Mouse (Mus musculus) CH12.LX (cell line): ENCODE measurements at regions not wholly inside any gene's neighbourhood (a gene's known extent, or its start where the extent isn't known, plus 50 kb on each side); places are given as distances from the start of the nearest gene placed in this dataset.

Experiments used
- DNase-seq: peaks from one replicate; pipeline ENCODE4 v3.0.0-alpha.2; 2013; ENCODE audit errors: extremely low read depth
- H3K27ac ChIP-seq: 2 replicates; pipeline ENCODE4 v1.5.1; 2012; ENCODE audit warnings: low read depth, mild to moderate bottlenecking, control low read depth, moderate library complexity; ENCODE audit not compliant: insufficient read depth
- H3K27me3 ChIP-seq: replicated peaks from 2 replicates; pipeline ENCODE3; 2012; ENCODE audit warnings: inconsistent platforms
- H3K36me3 ChIP-seq, 2 experiments: replicated peaks in 1 of 2; 2 replicates each; pipeline versions ENCODE3 to v1.6.1; 2012; ENCODE audit warnings: inconsistent platforms in 1 of 2, low read length in 1 of 2, mild to moderate bottlenecking in 1 of 2, mixed read lengths in 1 of 2, moderate library complexity in 1 of 2; ENCODE audit not compliant: control insufficient read depth in 1 of 2, insufficient read depth in 1 of 2
- H3K4me1 ChIP-seq, 2 experiments: 2 replicates each; pipeline ENCODE4 v1.6.1; 2012; ENCODE audit warnings: inconsistent platforms in 1 of 2, moderate library complexity in 1 of 2; ENCODE audit not compliant: insufficient read depth in 2 of 2, control insufficient read depth in 1 of 2
- H3K4me2 ChIP-seq: 2 replicates; pipeline ENCODE4 v1.6.1; 2012; ENCODE audit warnings: low read depth, mild to moderate bottlenecking, control low read depth; ENCODE audit not compliant: poor library complexity, insufficient read depth, severe bottlenecking
- H3K4me3 ChIP-seq, 3 experiments: fragments of 150-350 bp in 1 of 3; sonication (generic) in 1 of 3; replicated peaks in 1 of 3; 2 replicates each; pipeline versions ENCODE3 to v1.5.1; 2011 to 2012; ENCODE audit warnings: low read depth in 2 of 3, low read length in 2 of 3, mild to moderate bottlenecking in 2 of 3, moderate library complexity in 2 of 3, control low read depth in 1 of 3, improper control_type of control experiment in 1 of 3, inconsistent platforms in 1 of 3, mixed read lengths in 1 of 3; ENCODE audit not compliant: poor library complexity in 1 of 3
- H3K79me2 ChIP-seq: replicated peaks from 2 replicates; pipeline ENCODE4 v1.6.1; 2012; ENCODE audit warnings: mild to moderate bottlenecking, moderate library complexity; ENCODE audit not compliant: control insufficient read depth, poor library complexity, insufficient read depth, severe bottlenecking; ENCODE audit errors: extremely low read depth
- H3K9ac ChIP-seq: 2 replicates; pipeline ENCODE4 v1.6.1; 2012; ENCODE audit warnings: low read depth, mild to moderate bottlenecking, control low read depth, moderate library complexity; ENCODE audit not compliant: insufficient read depth
- H3K9me3 ChIP-seq: replicated peaks from 2 replicates; pipeline ENCODE3; 2012; ENCODE audit warnings: low read length, inconsistent platforms, mixed read lengths
- BHLHE40 ChIP-seq: IDR thresholded peaks from 2 replicates; pipeline ENCODE4 v1.6.1; 2011; ENCODE audit warnings: mild to moderate bottlenecking, low read depth, low read length, improper control_type of control experiment
- CHD2 ChIP-seq: IDR thresholded peaks from 2 replicates; pipeline ENCODE4 v1.6.1; 2011; ENCODE audit warnings: low read length, improper control_type of control experiment
- CTCF ChIP-seq, 2 experiments: IDR thresholded peaks in 1 of 2; conservative IDR thresholded peaks in 1 of 2; 2 replicates each; pipeline ENCODE4 v1.5.1; 2011 to 2012; ENCODE audit warnings: low read depth in 2 of 2, low read length in 2 of 2, improper control_type of control experiment in 1 of 2, inconsistent platforms in 1 of 2, mild to moderate bottlenecking in 1 of 2, moderate library complexity in 1 of 2
- ELF1 ChIP-seq: IDR thresholded peaks from 2 replicates; pipeline ENCODE4 v1.6.1; 2014; ENCODE audit warnings: low read depth, mild to moderate bottlenecking, inconsistent platforms, low read length, improper control_type of control experiment
- GABPA ChIP-seq: IDR thresholded peaks from 2 replicates; pipeline ENCODE4 v1.6.1; 2012; ENCODE audit warnings: low read depth, low read length, improper control_type of control experiment, inconsistent platforms; ENCODE audit not compliant: insufficient replicate concordance
- IRF4 ChIP-seq: IDR thresholded peaks from 2 replicates; pipeline ENCODE4 v1.6.1; 2014; ENCODE audit warnings: low read depth, mild to moderate bottlenecking, inconsistent platforms, low read length, improper control_type of control experiment
- KAT2A ChIP-seq: IDR thresholded peaks from 2 replicates; pipeline ENCODE4 v1.6.1; 2012; ENCODE audit warnings: low read length, improper control_type of control experiment, inconsistent platforms; ENCODE audit not compliant: insufficient replicate concordance
- MAX ChIP-seq: IDR thresholded peaks from 2 replicates; pipeline ENCODE4 v1.6.1; 2011; ENCODE audit warnings: low read length, improper control_type of control experiment
- MAZ ChIP-seq: IDR thresholded peaks from 2 replicates; pipeline ENCODE4 v1.6.1; 2012; ENCODE audit warnings: low read depth, mild to moderate bottlenecking, inconsistent platforms, low read length, improper control_type of control experiment, moderate library complexity
- MXI1 ChIP-seq: IDR thresholded peaks from 2 replicates; pipeline ENCODE4 v1.6.1; 2011; ENCODE audit warnings: mild to moderate bottlenecking, low read depth, low read length, improper control_type of control experiment
- PAX5 ChIP-seq: IDR thresholded peaks from 2 replicates; pipeline ENCODE4 v1.6.1; 2012; ENCODE audit warnings: low read length, inconsistent platforms, mixed read lengths
- RCOR1 ChIP-seq: conservative IDR thresholded peaks from 2 replicates; pipeline ENCODE4 v1.6.1; 2012; ENCODE audit warnings: low read depth, mild to moderate bottlenecking, inconsistent platforms, low read length, improper control_type of control experiment
- TCF12 ChIP-seq: IDR thresholded peaks from 2 replicates; pipeline ENCODE4 v1.6.1; 2014; ENCODE audit warnings: low read depth, mild to moderate bottlenecking, inconsistent platforms, low read length, improper control_type of control experiment
- UBTF ChIP-seq: IDR thresholded peaks from 2 replicates; pipeline ENCODE4 v1.6.1; 2012; ENCODE audit warnings: low read depth, mild to moderate bottlenecking, inconsistent platforms, low read length, improper control_type of control experiment, moderate library complexity
- USF1 ChIP-seq: IDR thresholded peaks from 2 replicates; pipeline ENCODE4 v1.6.1; 2014; ENCODE audit warnings: low read depth, mild to moderate bottlenecking, inconsistent platforms, low read length, improper control_type of control experiment
- ZNF384 ChIP-seq: IDR thresholded peaks from 2 replicates; pipeline ENCODE4 v1.6.1; 2012; ENCODE audit warnings: low read depth, low read length, improper control_type of control experiment, inconsistent platforms
- dilution Hi-C: fragments of 300-500 bp; cut with MboI; formaldehyde crosslinking; loops from 2 replicates; pipeline ENCODE4 v1.14.3; 2020; ENCODE audit warnings: low sequenced_read_pairs; ENCODE audit not compliant: extremely low pct_unique_long_range_greater_than_20kb, extremely low pct_ligation_motif_present
- in situ Hi-C: fragments of 300-500 bp; cut with MboI; formaldehyde crosslinking; loops from 3 replicates; pipeline ENCODE4 v1.14.3; 2019; ENCODE audit warnings: low sequenced_read_pairs, low pct_ligation_motif_present, low pct_unique_long_range_greater_than_20kb, mixed read lengths

GRCm38 (mm10) chr6:41111829-41112228, 76.5 kb upstream of the 2210010C04Rik start:
- Histone ChIP-seq H3K27me3 (no peaks in the 10 kb centered on the region), H3K27ac (no peak overlapping the region), H3K4me3 (no peak overlapping the region), H3K4me2 (no peak overlapping the region), H3K9ac (no peak overlapping the region), H3K79me2 (no peaks in the 10 kb centered on the region), H3K4me1 (peaks cover 9 to 42% of the 10 kb centered on the region in 2 experiments), H3K36me3 (no peaks in the 10 kb centered on the region), H3K9me3 (no peaks in the 10 kb centered on the region)
- in situ Hi-C loops: no loop called here
- dilution Hi-C loops: no loop called here
- DNase-seq: no peak
- TF ChIP-seq MAZ (no peak), BHLHE40 (no peak)

DNA sequence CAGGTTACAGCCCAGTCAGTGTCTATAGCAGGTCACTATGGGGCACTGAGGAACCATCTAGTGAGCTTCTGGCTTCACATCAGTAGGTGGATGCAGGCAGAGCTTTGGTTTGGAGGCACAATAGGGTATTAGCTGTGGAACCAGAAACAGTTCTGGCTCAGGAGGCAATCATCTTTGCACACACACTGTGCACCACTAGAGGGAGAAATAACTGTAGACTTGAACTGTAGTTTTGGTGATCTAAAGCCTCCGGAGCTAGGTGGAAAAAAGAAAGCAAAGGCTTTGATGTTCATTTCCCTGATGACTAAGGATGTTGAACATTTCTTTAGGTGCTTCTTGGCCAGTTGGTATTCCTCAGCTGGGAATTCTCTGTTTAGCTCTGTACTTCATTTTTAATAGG, 73.6 kb upstream of the 2210010C04Rik start:
- H3K4me1 ChIP-seq: peaks cover 4 to 15% of the 10 kb centered on the region in 2 experiments; a peak in 3 of 4 replicates
- peak; percentile 35 for DNase-seq
- TF ChIP-seq KAT2A (no peak), CTCF (conservative IDR thresholded peaks at IDR 0.05 in 1 of 2, IDR thresholded peaks at IDR 0.05 in 1 of 2; ENCODE audit: low read depth in 2 of 2, low read length in 2 of 2) (peak; percentile 27 to 52; a peak in 3 of 4 replicates)
- TF ChIP-seq, all 38 proteins: peak for 1
- dilution Hi-C loops (no loop called here), in situ Hi-C loops (no loop called here)
- Histone ChIP-seq H3K9ac (no peak overlapping the region), H3K36me3 (no peaks in the 10 kb centered on the region), H3K9me3 (no peaks in the 10 kb centered on the region), H3K27ac (no peak overlapping the region), H3K27me3 (no peaks in the 10 kb centered on the region), H3K4me3 (no peak overlapping the region), H3K79me2 (no peaks in the 10 kb centered on the region), H3K4me2 (no peak overlapping the region)

- H3K9ac ChIP-seq: no peak overlapping the region
- TF ChIP-seq UBTF: no peak
- no peak for TF ChIP-seq BHLHE40
- TF ChIP-seq GABPA: no peak
- no peak for TF ChIP-seq TCF12
- no peak for TF ChIP-seq CHD2
- no peak for TF ChIP-seq ZNF384
- TF ChIP-seq USF1: no peak
- no peak for TF ChIP-seq CTCF (conservative IDR thresholded peaks at IDR 0.05 in 1 of 2, IDR thresholded peaks at IDR 0.05 in 1 of 2; ENCODE audit: low read depth in 2 of 2, low read length in 2 of 2)
- no peak for TF ChIP-seq IRF4
- no peak for TF ChIP-seq MXI1
- no peak for TF ChIP-seq RCOR1
- no peak for TF ChIP-seq MAX
- TF ChIP-seq ELF1: no peak
- no peak for TF ChIP-seq PAX5
- TF ChIP-seq MAZ: no peak
- no peak overlapping the region for H3K4me2 ChIP-seq
- no peaks in the 10 kb centered on the region for H3K4me1 ChIP-seq
- no peaks in the 10 kb centered on the region for H3K9me3 ChIP-seq
- dilution Hi-C loops (no loop called here), in situ Hi-C loops (no loop called here)
- no peaks in the 10 kb centered on the region for H3K27me3 ChIP-seq
- no peaks in the 10 kb centered on the region for H3K79me2 ChIP-seq
- no peaks in the 10 kb centered on the region for H3K36me3 ChIP-seq
- H3K4me3 ChIP-seq: no peak overlapping the region
- DNase-seq: no peak
- H3K27ac ChIP-seq: no peak overlapping the region
Observed at GRCm38 (mm10) chr6:41103689-41104400, 68.5 kb upstream of the 2210010C04Rik start.
